Mouse (Mus musculus): ENCODE data around the gene Gp1bb.

The Gp1bb gene

DNA sequence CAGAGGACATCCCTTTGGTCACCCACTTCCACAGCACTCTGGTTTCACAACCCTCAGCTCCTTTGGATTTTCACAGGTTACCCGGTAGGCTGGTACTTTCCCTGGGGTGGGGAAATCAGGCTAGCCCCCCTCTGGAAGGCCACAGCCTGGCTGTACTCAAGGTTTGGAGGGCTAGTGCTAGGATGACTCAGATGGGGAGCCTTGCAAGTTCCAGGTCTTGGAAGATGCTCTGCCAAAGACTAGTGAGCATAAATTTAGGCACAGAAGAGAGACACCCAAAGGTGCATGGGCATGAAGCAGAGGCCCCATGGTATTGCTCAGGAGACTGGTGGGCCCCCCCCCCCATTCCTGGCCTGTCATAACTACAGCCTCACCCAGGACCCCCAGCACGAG is 6.7 kb upstream of the Gp1bb start:
- DNase-seq (ENCODE audit: low spot score in 2 of 2), result no peak

- no peak for DNase-seq (ENCODE audit: low spot score in 2 of 2)
Observed at GRCm38 (mm10) chr16:18628206-18628947, 6.2 kb upstream of the Gp1bb start.

DNA sequence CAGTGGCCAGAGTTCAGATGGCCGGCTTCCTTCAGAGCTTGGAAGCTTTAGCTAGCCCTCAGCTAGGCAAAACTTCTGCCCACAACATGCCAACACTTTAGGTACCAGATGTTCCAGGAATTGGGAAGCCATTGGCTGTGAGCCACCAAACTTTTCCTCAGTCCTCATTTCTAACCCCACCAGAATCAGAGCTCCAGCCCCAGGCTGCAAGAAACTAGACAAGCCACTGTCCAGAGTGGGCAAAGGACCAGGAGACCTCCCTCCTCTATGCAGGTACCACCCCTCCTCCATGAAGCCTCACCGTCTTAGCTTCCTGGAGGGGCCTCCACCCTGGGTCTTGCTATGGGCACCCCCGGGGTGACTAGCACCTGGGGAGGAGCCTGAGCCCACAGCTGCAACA is 5.0 kb upstream of the Gp1bb start:
- no peak for DNase-seq (ENCODE audit: low spot score in 2 of 2)

GRCm38 (mm10) chr16:18626376-18626878 is 4.2 kb upstream of the Gp1bb start, which contains the start of gene Gm49601:
Gene Gm49601 (minus strand): TSS chr16:18626427.
- DNase-seq (ENCODE audit: low spot score in 2 of 2), result peak in 1 of 2 experiments; percentile 85

GRCm38 (mm10) chr16:18625791-18626311 is 3.6 kb upstream of the Gp1bb start:
- peak in 1 of 2 experiments; percentile 85 for DNase-seq (ENCODE audit: low spot score in 2 of 2)

DNA sequence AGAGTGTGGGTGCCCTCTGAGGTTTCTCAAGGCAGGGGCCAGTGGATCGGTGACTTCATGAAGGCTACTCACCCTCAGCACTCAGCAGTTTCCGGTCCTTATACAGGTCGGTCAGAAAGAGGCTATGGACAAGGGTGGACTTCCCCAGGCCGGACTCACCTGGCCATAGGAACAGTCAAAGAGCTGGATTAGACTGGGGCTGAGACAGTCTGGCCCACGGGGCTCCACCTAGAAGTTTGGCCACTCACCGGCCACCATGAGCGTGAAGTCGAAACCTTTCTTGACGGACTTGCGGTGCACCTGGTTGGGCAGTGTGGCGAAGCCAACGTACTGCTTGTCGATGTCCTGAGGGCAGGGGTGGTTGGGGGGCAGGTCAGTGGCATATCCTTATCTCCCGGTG is 2.9 kb upstream of the Gp1bb start:
- DNase-seq (ENCODE audit: low spot score in 2 of 2), result no peak

DNA sequence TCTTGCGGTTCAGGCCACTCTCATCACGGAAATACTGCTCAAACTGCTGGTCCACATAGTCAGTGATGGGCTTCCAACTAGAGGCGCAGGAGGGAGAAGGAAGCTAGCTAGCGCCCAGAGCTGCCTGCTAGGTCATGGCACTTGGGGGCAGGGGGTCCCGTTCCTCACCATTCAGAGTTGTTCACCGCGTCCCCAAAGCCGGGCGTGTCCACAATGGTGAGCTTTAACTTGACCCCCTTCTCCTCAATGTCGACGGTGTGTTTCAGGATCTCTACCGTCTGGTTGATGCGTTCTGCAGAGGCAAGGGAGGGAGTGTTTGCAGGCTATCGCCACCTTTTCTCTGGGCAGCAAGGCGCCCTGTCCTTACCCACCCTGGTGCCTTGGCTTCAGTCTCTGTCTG is 2.4 kb upstream of the Gp1bb start:
- no peak for DNase-seq (ENCODE audit: low spot score in 2 of 2)

DNA sequence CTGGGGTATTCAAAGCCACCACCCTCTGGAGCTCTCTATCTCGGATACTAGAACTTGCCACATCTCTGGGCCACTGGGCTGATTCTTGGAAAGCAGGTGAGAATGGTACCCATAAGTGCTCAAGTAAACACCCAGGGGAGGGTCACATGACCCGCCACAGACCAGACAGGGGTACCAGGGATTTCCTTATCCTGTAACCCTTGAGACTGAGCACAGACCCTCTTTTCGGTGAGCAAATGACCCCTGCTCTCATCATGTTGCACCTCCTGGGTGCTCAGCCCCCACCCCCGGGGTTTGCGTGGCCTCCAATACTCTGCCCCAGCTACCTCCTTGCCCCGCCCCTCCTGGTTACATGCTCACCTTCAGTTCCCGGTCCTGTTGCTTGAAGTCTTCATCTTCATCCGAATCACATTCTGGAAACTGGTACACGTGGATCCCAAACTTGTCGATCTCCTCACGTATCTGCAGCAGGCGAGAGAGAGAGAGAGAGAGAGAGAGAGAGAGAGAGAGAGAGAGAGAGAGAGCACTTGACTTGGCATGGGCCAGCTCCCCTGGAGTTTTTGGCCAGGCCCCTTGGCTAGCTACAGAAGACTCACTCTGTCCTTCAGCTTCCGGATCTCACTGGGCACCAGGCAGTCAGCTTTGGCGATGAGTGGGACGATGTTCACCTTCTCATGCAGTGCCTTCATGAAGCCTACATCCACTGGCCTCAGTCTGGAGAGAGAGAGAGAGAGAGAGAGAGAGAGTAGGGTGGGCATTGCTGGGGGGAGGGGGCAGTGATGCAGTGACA is 1.7 kb upstream of the Gp1bb start:
- no peak for DNase-seq (ENCODE audit: low spot score in 2 of 2)

GRCm38 (mm10) chr16:18622916-18623750 is 930 bp upstream of the Gp1bb start:
- no peak for DNase-seq (ENCODE audit: low spot score in 2 of 2)

DNA sequence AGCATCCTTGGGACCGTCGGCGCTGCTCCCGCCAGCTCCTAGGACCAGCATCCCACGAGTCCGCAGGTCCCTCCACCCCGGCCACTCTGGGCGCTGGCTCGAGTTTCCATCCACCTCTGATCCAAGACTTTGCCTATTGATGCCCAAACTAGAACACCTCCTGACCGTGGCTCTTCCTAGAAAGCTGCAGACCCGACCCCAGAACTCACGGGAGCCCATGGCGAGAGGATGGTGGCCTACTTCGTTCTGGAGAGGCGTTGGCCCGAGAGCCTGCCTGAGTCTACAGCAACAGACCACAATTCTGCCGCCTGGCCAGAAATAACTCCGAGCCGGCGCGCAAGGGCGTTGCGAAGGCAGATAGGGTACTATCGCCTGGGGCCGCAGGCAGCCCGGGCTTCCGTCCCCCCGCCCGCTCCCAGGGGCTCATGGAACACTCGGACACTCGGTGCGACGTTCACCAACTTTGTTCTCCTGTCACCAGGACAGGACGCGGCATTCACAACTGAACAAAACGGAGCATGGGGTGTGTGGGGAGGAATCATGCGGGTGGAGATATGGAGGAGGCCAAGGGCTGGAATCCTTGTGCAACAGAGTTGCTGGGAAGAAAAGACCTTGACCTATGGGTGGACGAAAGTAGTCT is 721 bp downstream of the Gp1bb start:
- no peak for DNase-seq (ENCODE audit: low spot score in 2 of 2)

- DNase-seq (ENCODE audit: low spot score in 2 of 2), result peak in 1 of 2 experiments; percentile 59
Observed at GRCm38 (mm10) chr16:18620601-18621361, 1.4 kb downstream of the Gp1bb start.

DNA sequence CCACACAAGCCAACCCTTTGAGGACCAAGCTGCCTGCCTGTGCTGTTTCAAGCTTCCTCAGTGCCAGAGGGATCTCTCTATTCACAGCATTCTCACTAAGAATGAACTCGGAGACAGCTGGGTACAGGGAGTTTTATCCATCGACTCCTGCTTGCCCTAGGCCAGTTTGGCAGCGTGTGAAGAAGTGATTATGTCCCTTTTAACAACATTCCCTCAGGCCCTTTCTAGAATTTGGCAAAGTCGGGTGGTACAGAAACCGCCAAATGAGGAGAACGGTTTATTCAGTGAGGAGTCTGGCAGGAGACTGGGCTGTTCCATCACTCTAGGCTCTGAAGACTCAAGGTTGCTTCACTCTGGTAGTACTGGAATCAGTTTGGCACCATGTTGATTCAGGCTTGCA is 2.0 kb downstream of the Gp1bb start:
- no peak for DNase-seq (ENCODE audit: low spot score in 2 of 2)

GRCm38 (mm10) chr16:18619110-18619509 is 3.1 kb downstream of the Gp1bb start:
- no peak for DNase-seq (ENCODE audit: low spot score in 2 of 2)

DNA sequence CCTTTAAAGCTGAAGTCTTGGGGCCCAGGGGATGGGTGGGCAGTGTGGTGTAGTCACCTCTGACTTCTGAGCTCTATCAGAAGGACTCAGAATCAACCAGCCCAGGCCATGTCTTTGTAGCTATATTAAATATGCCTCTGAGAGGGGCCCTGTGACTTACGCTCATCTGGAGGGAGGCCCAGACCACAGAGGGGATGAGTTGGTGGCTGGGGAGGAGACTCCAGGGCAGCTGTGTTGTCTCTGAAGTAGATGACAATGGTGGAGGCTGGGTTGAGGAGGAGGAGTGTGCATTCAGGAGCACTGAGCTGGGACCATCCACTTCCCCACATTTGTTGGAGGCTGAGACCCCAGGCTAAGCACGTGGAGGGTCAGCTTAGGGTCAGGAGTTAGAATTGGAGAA is 3.9 kb downstream of the Gp1bb start:
- no peak for DNase-seq (ENCODE audit: low spot score in 2 of 2)

DNA sequence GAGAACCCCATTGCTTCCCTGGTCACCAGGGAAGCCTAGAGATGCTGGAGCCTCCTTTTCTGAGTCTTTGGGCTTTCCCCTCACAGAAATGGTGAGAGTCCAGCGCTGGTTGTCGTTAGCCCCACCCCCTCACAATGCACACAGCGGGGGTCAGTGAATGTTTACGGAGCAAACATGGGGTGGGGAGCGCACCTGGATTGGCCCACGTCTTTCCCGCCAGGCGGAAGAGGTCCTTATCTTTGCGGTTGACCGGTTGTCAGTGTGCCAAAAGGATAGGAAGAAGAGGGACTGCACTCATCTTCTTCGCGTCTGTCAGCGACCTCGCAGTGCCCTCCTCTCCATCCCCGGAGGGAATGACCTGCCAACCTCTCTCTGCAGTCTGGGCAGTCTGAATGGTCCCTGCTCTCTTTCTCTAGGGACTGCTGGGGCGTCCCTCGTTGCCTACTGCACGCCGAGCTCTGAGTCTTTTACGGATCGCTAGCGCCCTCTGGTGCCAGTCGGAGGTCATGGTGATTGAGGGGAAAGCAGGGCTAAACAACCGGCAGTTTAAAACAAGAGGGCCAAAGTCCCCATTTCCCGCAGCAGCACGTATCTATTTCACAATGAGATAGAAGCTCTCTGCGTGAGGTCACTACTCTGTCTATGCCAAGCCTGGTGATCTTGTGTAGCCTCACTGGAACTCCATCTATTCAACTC is 4.7 kb downstream of the Gp1bb start:
- DNase-seq (ENCODE audit: low spot score in 2 of 2), result peak in 1 of 2 experiments; percentile 94

DNA sequence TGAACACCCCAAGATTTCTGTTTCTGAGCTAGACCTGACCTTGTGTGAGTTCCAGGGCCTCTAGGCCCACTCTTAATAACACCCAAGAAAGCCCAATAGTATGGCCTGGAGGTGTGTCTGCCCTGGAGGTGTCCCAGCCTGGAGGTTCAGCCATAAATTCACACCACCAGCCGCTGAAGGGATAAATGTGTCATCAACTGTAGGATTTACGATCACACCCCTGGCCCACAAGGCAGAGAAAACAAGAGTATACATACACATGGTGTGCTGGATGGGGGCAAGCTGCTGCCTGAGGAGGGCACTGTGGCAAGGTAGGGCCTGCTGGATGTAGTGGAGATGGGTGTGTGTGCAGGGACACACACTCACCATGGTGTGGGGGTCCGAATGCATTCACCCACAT is 8.9 kb downstream of the Gp1bb start:
- DNase-seq (ENCODE audit: low spot score in 2 of 2), result no peak

GRCm38 (mm10) chr16:18611752-18612151 is 10.5 kb downstream of the Gp1bb start:
- no peak for DNase-seq (ENCODE audit: low spot score in 2 of 2)

DNA sequence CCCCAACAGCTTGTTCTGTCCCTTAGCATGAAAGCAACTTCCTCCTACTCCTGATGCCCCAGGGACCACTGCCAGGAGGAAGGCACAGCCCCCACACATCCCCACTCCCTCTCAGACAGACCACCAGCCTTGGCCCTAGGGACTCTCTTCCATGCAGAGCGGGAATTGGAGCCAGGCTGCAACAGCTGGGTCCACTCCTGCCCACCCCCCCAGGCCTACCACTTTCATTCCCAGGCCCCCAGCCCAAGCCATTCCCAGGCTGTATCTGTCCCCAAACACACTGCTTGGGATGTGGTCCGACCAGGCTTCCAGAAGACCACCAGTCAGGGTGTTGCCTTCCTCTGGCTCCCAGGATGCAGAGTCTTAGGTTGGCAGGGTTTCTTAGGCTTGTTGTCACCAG is 13.1 kb downstream of the Gp1bb start:
- no peak for DNase-seq (ENCODE audit: low spot score in 2 of 2)

- DNase-seq (ENCODE audit: low spot score in 2 of 2), result no peak
Observed at GRCm38 (mm10) chr16:18608226-18608625, 14.0 kb downstream of the Gp1bb start.

GRCm38 (mm10) chr16:18605705-18606104 is 16.5 kb downstream of the Gp1bb start:
- DNase-seq (ENCODE audit: low spot score in 2 of 2), result no peak

Data from left cerebral cortex, adult 9 months (tissue).